Mouse (Mus musculus): Measurements from ENCODE around the gene Eipr1. TPM values are rescaled to one million over a fixed set of nuclear protein-coding genes. Genes with fewer than 3 reads are reported as not detected.

The Eipr1 gene
- total RNA-seq, 2 experiments from 2014 or later: 13.5 to 19.7 TPM

GRCm38 (mm10) chr12:28773815-28774214, 22.2 kb downstream of the Eipr1 start:
- ATAC-seq (replicated peaks; ENCODE audit: low FRiP score, poor library complexity, severe bottlenecking): no peak

DNA sequence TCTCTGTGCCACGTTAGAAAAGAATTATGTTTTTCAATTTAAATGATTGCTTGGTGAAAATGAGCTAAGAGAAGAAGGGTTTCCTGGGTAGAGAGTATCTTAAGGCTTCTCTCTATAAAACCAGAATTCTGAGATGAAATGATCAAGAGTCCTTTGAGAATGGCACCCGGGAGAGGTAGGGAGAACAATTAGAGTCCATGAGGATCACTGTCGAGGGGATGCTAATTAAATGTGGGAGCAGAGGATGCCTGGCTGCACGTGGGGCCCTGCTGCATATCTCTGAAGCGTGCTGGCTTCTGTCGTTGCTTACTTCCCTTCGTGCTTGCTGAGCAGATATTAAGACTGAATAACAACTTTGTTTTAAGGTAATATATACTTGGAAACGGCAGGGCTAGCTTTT, 23.5 kb downstream of the Eipr1 start:
- no peak for ATAC-seq (replicated peaks; ENCODE audit: low FRiP score, poor library complexity, severe bottlenecking)

GRCm38 (mm10) chr12:28775627-28776026, 24.0 kb downstream of the Eipr1 start:
- no peak for ATAC-seq (replicated peaks; ENCODE audit: low FRiP score, poor library complexity, severe bottlenecking)

- ATAC-seq (replicated peaks; ENCODE audit: low FRiP score, poor library complexity, severe bottlenecking): no peak
Observed at GRCm38 (mm10) chr12:28780180-28780579, 28.6 kb downstream of the Eipr1 start.

GRCm38 (mm10) chr12:28782637-28783036, 31.0 kb downstream of the Eipr1 start:
- no peak for ATAC-seq (replicated peaks; ENCODE audit: low FRiP score, poor library complexity, severe bottlenecking)

DNA sequence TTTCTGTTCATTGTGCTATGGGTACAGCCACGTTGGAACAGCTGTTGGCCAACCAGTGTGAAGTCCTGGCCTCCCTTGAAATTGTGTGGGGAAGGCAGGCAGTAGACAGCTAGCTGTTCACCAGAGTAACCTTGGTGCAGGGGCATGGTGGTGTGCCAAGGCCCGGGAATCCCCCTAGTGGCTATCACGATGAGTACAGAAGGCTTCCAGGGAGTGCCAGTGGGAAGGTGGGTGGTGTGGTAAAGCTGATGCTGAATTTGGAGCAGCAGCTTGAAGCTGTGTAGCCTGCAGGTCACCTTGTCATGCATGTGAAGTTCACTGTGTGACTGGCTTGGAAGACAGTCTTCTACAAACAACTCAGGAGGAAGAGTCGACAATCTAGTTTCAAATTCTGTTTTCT, 32.8 kb downstream of the Eipr1 start:
- ATAC-seq (replicated peaks; ENCODE audit: low FRiP score, poor library complexity, severe bottlenecking): 0 out of 2 replicates have a peak, but pooled peaks have one; percentile 38

DNA sequence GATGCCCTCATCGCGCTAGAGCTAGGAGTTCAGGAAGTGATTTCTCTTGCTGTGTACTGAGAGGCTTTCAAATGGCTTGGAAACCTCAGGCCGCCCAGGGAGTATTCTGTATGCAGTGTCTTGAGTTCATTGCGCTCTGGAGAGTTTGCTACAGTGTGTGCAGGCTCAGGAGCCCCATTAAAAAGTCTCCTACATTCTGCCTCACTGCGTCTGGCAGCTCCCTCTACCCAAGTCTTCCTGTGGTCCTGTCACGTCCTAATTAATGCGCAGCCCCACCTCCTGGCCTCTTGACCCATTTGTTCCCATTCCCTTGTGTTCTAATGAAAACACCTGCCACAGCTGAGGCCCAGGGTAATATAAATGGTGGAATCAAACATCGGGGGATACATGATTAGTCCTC, 33.3 kb downstream of the Eipr1 start:
- ATAC-seq (replicated peaks; ENCODE audit: low FRiP score, poor library complexity, severe bottlenecking): no peak

DNA sequence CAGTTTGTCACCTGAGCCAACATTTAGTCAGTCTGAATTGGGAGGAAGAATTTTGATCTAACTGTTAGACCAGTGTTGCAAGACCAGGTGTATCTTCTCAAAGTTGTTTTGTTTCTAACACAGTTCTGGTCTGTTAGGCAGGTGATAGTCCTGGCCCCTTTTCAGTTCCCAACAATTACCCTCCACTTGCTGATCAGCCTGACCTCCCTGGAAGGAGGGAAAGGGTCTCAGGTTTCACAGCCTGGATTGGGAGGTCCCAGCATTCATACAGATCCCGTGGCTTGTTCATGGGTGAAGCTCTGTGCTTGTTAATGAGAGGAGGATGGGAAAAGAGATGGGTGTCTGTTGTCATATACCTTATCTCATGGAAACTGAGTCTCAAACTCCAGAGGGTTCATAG, 33.7 kb downstream of the Eipr1 start:
- ATAC-seq (replicated peaks; ENCODE audit: low FRiP score, poor library complexity, severe bottlenecking): no peak

GRCm38 (mm10) chr12:28786310-28786709, 34.7 kb downstream of the Eipr1 start:
- ATAC-seq (replicated peaks; ENCODE audit: low FRiP score, poor library complexity, severe bottlenecking): no peak

GRCm38 (mm10) chr12:28792613-28793012, 41.0 kb downstream of the Eipr1 start:
- no peak for ATAC-seq (replicated peaks; ENCODE audit: low FRiP score, poor library complexity, severe bottlenecking)

DNA sequence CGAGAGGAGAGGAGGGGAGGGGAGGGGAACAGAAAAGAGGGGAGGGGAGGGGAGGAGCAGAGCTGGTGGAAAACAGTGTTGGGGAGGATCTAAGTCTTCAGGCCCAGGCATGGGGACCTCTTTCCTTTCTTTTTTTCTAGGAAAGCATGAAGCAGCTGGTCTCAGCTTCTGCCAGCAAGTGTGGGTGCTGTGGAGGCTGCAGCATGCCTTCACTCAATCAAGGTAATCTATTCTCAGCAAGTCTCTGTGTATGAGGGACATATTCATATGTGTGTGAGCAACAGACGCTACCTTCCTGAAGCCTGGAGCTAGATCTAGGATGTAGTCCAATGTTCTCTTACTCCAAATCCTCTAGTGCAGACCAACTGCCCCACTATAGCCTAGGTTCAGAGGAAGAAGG, 42.1 kb downstream of the Eipr1 start:
- ATAC-seq (replicated peaks; ENCODE audit: low FRiP score, poor library complexity, severe bottlenecking): no peak

DNA sequence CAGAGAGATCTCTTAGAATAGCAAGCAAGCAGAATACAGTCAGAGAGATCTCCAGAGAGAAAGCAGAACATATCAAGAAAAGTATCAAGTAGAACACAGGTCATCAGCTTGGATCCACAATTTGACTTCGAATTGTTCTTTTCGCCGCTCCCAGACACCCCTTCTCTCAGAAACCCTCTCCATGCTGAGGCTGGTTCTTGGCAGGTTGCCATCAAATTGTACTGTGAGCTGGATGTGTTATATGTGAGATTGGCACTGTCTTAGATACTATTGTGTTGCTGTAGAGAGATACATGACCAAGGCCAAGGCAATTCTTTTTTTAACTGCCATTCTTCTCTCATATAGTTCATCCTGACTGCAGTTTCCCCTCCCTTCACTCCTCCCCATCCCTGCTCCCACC, 43.4 kb downstream of the Eipr1 start:
- ATAC-seq (replicated peaks; ENCODE audit: low FRiP score, poor library complexity, severe bottlenecking): no peak

- no peak for ATAC-seq (replicated peaks; ENCODE audit: low FRiP score, poor library complexity, severe bottlenecking)
Observed at GRCm38 (mm10) chr12:28796881-28797420, 45.3 kb downstream of the Eipr1 start.

DNA sequence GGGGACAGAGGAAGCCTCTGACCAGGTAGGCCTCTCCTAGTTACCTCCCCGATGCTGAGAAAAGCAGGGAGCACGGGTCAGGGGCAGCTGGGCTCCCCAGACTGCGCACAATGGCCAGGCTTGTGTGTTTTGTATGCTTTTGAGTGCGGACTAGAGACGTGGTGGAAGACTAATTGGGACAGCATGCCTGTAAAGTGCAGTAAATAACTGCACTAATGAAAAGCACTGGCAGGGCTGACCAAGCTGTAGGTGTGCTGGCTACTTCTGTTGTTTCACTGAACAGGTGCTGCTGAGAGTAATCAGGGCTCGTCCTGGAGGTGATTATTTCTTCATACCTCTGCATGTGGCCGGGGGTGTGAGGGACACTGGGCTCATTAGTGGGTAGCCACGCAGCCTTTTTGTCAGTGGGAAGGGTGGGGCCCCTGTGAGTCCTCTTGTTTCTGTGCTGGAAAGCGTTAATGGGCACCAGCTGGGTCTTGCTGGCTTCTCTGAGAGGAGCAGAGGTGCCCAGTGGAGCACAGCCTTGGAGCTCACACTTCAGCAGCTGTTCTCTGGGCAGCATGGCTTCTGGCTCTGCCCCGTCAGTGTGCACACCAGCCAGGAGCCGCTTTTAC, 48.3 kb downstream of the Eipr1 start:
- no peak for ATAC-seq (replicated peaks; ENCODE audit: low FRiP score, poor library complexity, severe bottlenecking)

DNA sequence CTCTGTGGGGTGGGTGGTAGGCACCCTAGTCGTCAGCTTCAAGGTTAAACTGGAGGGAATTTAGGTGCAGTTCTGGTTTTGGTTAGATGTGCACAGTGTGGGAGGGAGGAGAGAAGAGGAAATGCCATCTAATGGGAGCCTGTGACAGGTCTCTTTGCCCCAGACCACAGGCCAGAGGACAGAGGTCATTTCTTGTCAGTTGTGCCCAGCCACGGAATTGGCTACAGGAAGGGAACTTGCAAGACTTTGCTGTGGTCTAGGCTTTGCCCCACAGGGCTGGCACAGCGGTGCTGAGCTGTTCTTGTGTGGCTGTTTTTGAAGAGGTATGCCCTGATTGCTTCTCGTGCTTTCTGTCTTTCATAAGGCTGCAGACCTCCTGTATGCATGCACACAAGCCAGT, 48.8 kb downstream of the Eipr1 start:
- ATAC-seq (replicated peaks; ENCODE audit: low FRiP score, poor library complexity, severe bottlenecking): no peak

GRCm38 (mm10) chr12:28800891-28801290, 49.3 kb downstream of the Eipr1 start:
- ATAC-seq (replicated peaks; ENCODE audit: low FRiP score, poor library complexity, severe bottlenecking): no peak

DNA sequence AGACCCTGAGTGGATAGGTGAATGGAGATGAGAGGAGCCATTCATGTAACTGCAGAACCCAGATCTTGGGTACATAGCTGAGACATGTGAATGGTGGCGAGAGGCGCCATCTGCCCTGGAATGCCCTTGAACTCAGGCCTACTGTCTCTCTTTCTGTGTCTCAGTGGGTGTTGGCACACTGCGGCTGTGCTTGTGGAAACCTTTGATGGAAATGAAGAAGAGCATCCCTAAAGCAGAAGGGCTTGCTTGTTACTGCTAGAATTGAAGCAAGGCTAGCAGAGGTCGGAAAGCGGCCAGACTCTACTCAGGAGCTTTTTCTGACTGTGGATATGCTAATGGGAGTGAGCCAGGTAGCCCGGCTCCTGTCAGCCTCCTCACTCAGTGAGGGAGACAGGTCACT, 50.1 kb downstream of the Eipr1 start:
- no peak for ATAC-seq (replicated peaks; ENCODE audit: low FRiP score, poor library complexity, severe bottlenecking)

DNA sequence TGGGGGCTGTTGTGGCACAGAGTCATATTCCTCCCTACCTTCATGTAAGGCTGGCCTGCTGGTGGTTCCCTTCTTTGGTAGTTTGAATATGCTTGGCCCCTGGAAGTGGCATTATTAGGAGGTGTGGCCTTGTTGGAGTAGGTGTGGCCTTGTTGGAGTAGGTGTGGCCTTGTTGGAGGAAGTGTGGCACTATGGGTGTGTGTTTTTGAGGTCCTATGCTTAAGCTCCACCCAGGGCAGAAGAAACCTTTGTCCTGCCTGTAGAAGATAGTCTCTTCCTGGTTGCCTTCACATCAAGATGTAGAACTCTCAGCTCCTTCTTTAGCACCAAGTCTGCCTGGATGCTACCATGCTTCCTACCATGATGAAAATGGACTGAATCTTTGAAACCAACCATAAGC, 51.4 kb downstream of the Eipr1 start:
- 0 out of 2 replicates have a peak, but pooled peaks have one; percentile 47 for ATAC-seq (replicated peaks; ENCODE audit: low FRiP score, poor library complexity, severe bottlenecking)

DNA sequence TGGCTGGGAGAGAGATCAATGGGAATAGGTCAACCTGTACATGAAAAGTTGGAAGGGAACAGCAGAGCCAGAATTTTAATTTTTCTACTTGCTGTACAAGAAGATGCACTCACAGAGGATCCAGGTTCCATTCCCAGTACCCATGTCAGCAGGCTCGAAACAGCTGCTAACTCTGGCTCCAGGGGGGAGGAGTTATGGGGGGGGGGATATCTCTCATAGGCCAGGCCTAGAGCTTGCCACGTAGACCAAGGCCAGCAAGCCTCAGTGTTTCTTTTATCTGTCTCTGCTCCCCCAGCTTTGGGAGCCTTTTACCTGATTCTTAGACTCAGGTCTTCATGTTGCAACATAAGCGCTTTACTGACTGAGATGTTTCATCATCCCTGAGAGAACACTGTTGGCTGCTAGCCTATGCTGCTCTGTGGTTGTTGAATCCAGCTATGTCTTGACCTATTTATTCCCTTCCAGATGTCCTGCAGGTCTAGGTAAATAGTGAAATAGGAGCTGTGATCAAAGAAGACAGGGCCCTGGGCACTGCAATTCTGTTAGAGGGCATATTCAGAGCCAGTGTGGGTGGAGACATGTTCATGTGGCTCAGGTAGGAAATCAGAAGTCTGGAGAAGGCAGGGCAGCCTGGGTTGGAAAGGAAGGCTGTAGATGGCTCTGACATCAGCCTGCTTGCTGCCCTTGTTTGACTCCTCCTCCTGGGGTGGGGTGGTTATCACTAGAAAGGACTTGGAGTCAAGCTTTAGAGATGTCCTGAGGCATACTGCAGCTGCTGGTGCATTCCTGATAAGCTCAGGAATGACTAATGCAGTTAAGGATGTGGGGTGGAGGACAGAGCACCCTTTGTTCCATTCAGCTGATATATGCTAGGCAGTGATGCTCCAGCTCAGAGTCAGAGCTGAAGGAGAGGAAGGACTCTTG, 53.2 kb downstream of the Eipr1 start:
- ATAC-seq (replicated peaks; ENCODE audit: low FRiP score, poor library complexity, severe bottlenecking): peak; percentile 93

DNA sequence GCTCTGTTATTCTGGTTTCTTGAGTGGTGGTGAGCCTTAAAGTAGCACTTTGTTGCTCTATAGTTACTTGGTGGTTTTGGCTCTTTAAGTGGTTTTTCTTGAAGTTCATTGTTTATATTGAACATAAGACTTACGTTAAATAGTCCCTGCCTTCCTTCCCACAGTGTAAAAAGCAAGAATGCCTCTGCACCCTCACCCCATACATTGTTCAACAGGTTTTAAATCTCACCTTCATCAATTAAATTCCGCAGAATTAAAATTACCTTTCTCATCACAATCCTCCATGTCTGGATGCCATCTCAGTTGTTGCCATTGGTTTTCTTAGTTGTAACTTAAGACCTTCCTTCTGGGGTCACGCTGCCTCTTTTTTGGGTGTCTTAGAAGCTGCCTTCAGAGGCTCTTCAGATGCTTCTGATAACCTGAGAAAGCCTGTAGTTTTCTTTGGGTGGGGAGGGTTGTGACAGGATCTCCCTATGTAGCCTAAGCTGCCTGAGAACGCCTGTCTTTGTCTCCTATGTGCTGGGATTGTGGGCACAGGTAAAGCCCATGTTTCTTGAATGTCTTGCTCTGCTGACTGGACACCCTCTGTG, 57.3 kb downstream of the Eipr1 start:
- ATAC-seq (replicated peaks; ENCODE audit: low FRiP score, poor library complexity, severe bottlenecking): no peak
